Mouse (Mus musculus) regulatory T cell (primary cell): ENCODE measurements at regions not wholly inside any gene's neighbourhood (a gene's known extent, or its start where the extent isn't known, plus 50 kb on each side); places are given as distances from the start of the nearest gene placed in this dataset.

Experiments
- in situ Hi-C: fragments of 300-600 bp; cut with MboI, MseI; formaldehyde crosslinking; loops from one replicate; pipeline ENCODE4 v1.15.1; 2025; ENCODE audit warnings: high pct_unique_total_duplicates

GRCm38 (mm10) chr4:34105251-34105650, 55.3 kb upstream of the Spaca1 start:
- in situ Hi-C loops = no loop called here

- in situ Hi-C loops = no loop called here
Measured at GRCm38 (mm10) chr4:34114323-34114722, 64.3 kb upstream of the Spaca1 start.

- in situ Hi-C loops = no loop called here
Measured at GRCm38 (mm10) chr4:34117086-34117485, 67.1 kb upstream of the Spaca1 start.

- in situ Hi-C loops = no loop called here
Measured at GRCm38 (mm10) chr4:34122959-34123520, 73.0 kb upstream of the Spaca1 start.

- in situ Hi-C loops = no loop called here
Measured at GRCm38 (mm10) chr4:34128224-34128623, 78.2 kb upstream of the Spaca1 start.

GRCm38 (mm10) chr4:34146133-34146867, 96.3 kb upstream of the Spaca1 start:
- in situ Hi-C loops = no loop called here

- in situ Hi-C loops = no loop called here
Measured at GRCm38 (mm10) chr4:34148956-34149739, 99.2 kb upstream of the Spaca1 start.

GRCm38 (mm10) chr4:34151605-34152347, 101.8 kb upstream of the Spaca1 start:
- in situ Hi-C loops = no loop called here

- in situ Hi-C loops = no loop called here
Measured at GRCm38 (mm10) chr4:34155501-34155900, 105.5 kb upstream of the Spaca1 start.

GRCm38 (mm10) chr4:34157818-34158511, 108.0 kb upstream of the Spaca1 start:
- in situ Hi-C loops = no loop called here

GRCm38 (mm10) chr4:34171265-34171862, 121.4 kb upstream of the Spaca1 start:
- in situ Hi-C loops = no loop called here

- in situ Hi-C loops = no loop called here
Measured at GRCm38 (mm10) chr4:34172000-34172399, 122.0 kb upstream of the Spaca1 start.

GRCm38 (mm10) chr4:34177421-34177820, 127.4 kb upstream of the Spaca1 start:
- in situ Hi-C loops = no loop called here

- in situ Hi-C loops = no loop called here
Measured at GRCm38 (mm10) chr4:34186522-34186921, 136.5 kb upstream of the Spaca1 start.

- in situ Hi-C loops = no loop called here
Measured at GRCm38 (mm10) chr4:34203193-34203848, 153.3 kb upstream of the Spaca1 start.

- in situ Hi-C loops = no loop called here
Measured at GRCm38 (mm10) chr4:34209179-34209896, 159.3 kb upstream of the Spaca1 start.

GRCm38 (mm10) chr4:34213731-34214130, 163.7 kb upstream of the Spaca1 start:
- in situ Hi-C loops = no loop called here

GRCm38 (mm10) chr4:34214346-34214745, 164.4 kb upstream of the Spaca1 start:
- in situ Hi-C loops = no loop called here

GRCm38 (mm10) chr4:34221915-34222314, 171.9 kb upstream of the Spaca1 start:
- in situ Hi-C loops = loop anchor here (10.0 kb wide), 1 partner anchor 807 kb away; no protein-coding TSS in a partner anchor
